Mouse (Mus musculus): ENCODE measurements at regions not wholly inside any gene's neighbourhood (a gene's known extent, or its start where the extent isn't known, plus 50 kb on each side); places are given as distances from the start of the nearest gene placed in this dataset.

DNA sequence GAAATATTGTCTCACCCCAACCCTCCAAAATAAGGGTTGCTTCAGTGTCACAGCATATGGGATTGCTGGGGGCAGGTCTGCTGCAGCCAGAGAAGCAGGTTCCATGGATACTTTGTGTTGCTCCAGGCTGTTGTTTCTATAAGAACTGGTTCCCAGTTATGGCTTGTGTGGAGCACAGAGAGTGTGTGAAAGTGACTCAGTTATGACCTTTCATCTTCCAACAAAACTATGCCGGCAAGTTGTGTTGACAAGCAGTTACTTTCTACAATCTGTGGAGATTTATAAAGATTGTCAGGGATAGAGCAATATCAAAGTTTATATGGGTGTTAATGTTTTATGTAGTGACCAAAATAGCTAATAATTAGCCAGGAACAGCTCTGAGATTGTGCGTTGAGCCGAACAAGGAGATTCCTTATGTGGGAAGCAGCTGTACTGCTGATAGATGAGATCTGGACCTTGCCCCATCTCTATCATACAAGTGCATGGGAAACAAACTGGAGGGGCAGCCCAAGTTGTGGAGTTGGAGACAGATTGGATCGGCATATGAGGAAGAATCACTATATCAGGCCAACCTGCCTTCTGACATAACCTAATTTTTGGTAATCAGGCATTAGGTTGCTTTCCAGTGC lies 305.1 kb downstream of the Zfp619 start:
- TF ChIP-seq POLR2A (IDR thresholded peaks at IDR 0.05; ENCODE audit: low read depth, low read length): no peak
- no peak for TF ChIP-seq CTCF (IDR thresholded peaks at IDR 0.05; ENCODE audit: extremely low read depth, insufficient read length, insufficient replicate concordance, low read depth, low read length)
